Mouse (Mus musculus): ENCODE data around the gene Mto1. TPM values are rescaled to one million over a fixed set of nuclear protein-coding genes. Genes with fewer than 3 reads are reported as not detected.

Mto1 gene
- total and polyA plus RNA-seq, 3 experiments = 27.7 to 32.3 TPM; not detected in 1

DNA sequence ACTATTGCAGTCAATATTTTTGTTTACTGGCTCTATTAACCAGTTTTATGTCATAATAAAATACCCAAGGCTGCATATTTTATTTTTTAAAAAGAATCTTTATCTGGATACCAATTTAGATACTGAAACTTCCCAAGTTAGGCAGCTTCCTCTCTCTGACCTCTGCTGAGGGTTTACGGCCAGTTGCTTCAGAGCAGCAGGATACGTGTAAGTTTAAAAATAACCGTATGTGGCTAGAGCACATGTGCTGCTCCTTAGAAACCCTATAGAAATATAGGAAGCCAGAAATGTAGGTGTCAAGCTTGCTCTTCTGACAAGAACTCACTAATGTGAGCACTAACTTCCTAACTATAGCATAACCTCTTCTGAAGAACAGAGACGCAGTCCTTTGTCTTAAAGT is 15.3 kb downstream of the Mto1 start:
- H3K9ac ChIP-seq (ENCODE audit: control insufficient read depth, low read depth, low read length, poor library complexity, severe bottlenecking) = no peak overlapping the region
- H3K27me3 ChIP-seq (ENCODE audit: control insufficient read depth in 1 of 2, insufficient read depth in 2 of 2, low read length in 2 of 2) = no peaks in the 10 kb centered on the region
- no peaks in the 10 kb centered on the region for H3K9me3 ChIP-seq (replicated peaks; ENCODE audit: insufficient read depth, low read length)
- no peak for DNase-seq (ENCODE audit: low read depth, low spot score)
- H3K79me2 ChIP-seq (ENCODE audit: control insufficient read depth, insufficient read depth, low read length, poor library complexity) = no peaks in the 10 kb centered on the region
- no peak overlapping the region for H3K27ac ChIP-seq (ENCODE audit: control insufficient read depth, low read depth, low read length)
- H3K36me3 ChIP-seq (ENCODE audit: control insufficient read depth in 1 of 2, insufficient read depth in 2 of 2, low read length in 2 of 2) = peaks cover 0 to 45% of the 10 kb centered on the region in 2 experiments; a peak in 2 of 4 replicates
- H3K4me3 ChIP-seq (ENCODE audit: control insufficient read depth in 1 of 2, insufficient read depth in 1 of 2, low read depth in 2 of 2, low read length in 2 of 2) = no peak overlapping the region
- no peak for TF ChIP-seq UBTF (IDR thresholded peaks at IDR 0.05; ENCODE audit: borderline replicate concordance, insufficient read depth, low read depth, low read length)
- no peak for TF ChIP-seq USF2 (IDR thresholded peaks at IDR 0.05; ENCODE audit: borderline replicate concordance in 1 of 2, insufficient read depth in 1 of 2, low read depth in 1 of 2, low read length in 2 of 2)
- TF ChIP-seq ZNF384 (IDR thresholded peaks at IDR 0.05; ENCODE audit: low read depth, low read length) = no peak
- TF ChIP-seq E2F4 (IDR thresholded peaks at IDR 0.05; ENCODE audit: borderline replicate concordance, low read depth, low read length) = no peak
- TF ChIP-seq SMC3 (IDR thresholded peaks at IDR 0.05; ENCODE audit: low read depth, low read length) = no peak
- no peak for TF ChIP-seq NELFE (IDR thresholded peaks at IDR 0.05; ENCODE audit: low read depth, low read length)
- TF ChIP-seq JUND (IDR thresholded peaks at IDR 0.05; ENCODE audit: low read depth, low read length) = no peak
- no peak for TF ChIP-seq GATA1 (IDR thresholded peaks at IDR 0.05; ENCODE audit: low read depth, low read length)
- no peak for TF ChIP-seq MAX (IDR thresholded peaks at IDR 0.05; ENCODE audit: low read length)
- TF ChIP-seq GABPA (IDR thresholded peaks at IDR 0.05; ENCODE audit: low read depth, low read length) = no peak
- no peak for TF ChIP-seq ZMIZ1 (IDR thresholded peaks at IDR 0.05; ENCODE audit: low read depth, low read length)
- no peak for TF ChIP-seq MYB (IDR thresholded peaks at IDR 0.05; ENCODE audit: low read depth, low read length)
- H3K4me1 ChIP-seq (ENCODE audit: control insufficient read depth in 1 of 2, insufficient read depth in 2 of 2, low read length in 2 of 2) = no peaks in the 10 kb centered on the region

GRCm38 (mm10) chr9:78465725-78466124 is 17.7 kb downstream of the Mto1 start:
- H3K4me1 ChIP-seq (ENCODE audit: control insufficient read depth in 1 of 2, insufficient read depth in 2 of 2, low read length in 2 of 2) = no peaks in the 10 kb centered on the region
- no peak overlapping the region for H3K4me3 ChIP-seq (ENCODE audit: control insufficient read depth in 1 of 2, insufficient read depth in 1 of 2, low read depth in 2 of 2, low read length in 2 of 2)
- H3K27me3 ChIP-seq (ENCODE audit: control insufficient read depth in 1 of 2, insufficient read depth in 2 of 2, low read length in 2 of 2) = no peaks in the 10 kb centered on the region
- H3K27ac ChIP-seq (ENCODE audit: control insufficient read depth, low read depth, low read length) = no peak overlapping the region
- no peaks in the 10 kb centered on the region for H3K79me2 ChIP-seq (ENCODE audit: control insufficient read depth, insufficient read depth, low read length, poor library complexity)
- H3K9me3 ChIP-seq (replicated peaks; ENCODE audit: insufficient read depth, low read length) = no peaks in the 10 kb centered on the region
- no peak overlapping the region for H3K9ac ChIP-seq (ENCODE audit: control insufficient read depth, low read depth, low read length, poor library complexity, severe bottlenecking)
- no peak for TF ChIP-seq KAT2A (conservative IDR thresholded peaks at IDR 0.05; ENCODE audit: low read depth, low read length)
- no peak for TF ChIP-seq NRF1 (IDR thresholded peaks at IDR 0.05; ENCODE audit: insufficient read depth, low read depth, low read length, poor library complexity, severe bottlenecking)
- no peak for TF ChIP-seq USF2 (IDR thresholded peaks at IDR 0.05; ENCODE audit: borderline replicate concordance in 1 of 2, insufficient read depth in 1 of 2, low read depth in 1 of 2, low read length in 2 of 2)
- no peak for TF ChIP-seq JUND (IDR thresholded peaks at IDR 0.05; ENCODE audit: low read depth, low read length)
- TF ChIP-seq MYC (IDR thresholded peaks at IDR 0.05; ENCODE audit: low read depth, low read length) = no peak
- no peak for TF ChIP-seq MAZ (IDR thresholded peaks at IDR 0.05; ENCODE audit: low read depth, low read length)
- no peak for TF ChIP-seq MAX (IDR thresholded peaks at IDR 0.05; ENCODE audit: low read length)
- no peak for TF ChIP-seq TAL1 (IDR thresholded peaks at IDR 0.05; ENCODE audit: low read length)
- no peak for TF ChIP-seq ELF1 (IDR thresholded peaks at IDR 0.05; ENCODE audit: low read depth, low read length)
- peaks cover 0 to 34% of the 10 kb centered on the region in 2 experiments; a peak in 2 of 4 replicates for H3K36me3 ChIP-seq (ENCODE audit: control insufficient read depth in 1 of 2, insufficient read depth in 2 of 2, low read length in 2 of 2)
- no peak for DNase-seq (ENCODE audit: low read depth, low spot score)
